ENCODE assay signal across 10 mouse cellular contexts in genomic region chr1:132384001-132384554, GRCm38 (mm10). TPM values are rescaled to one million over a fixed set of nuclear protein-coding genes. Genes with fewer than 3 reads are reported as not detected.
DNase-seq lines count a peak whose midpoint lies in the region; ATAC-seq and TF ChIP-seq lines count a peak whose summit lies in the region.
"Had no signal": no experiment of that assay in that cellular context is flagged by ENCODE, and none has a peak within 500 bp of the region (broad histone marks: within the 10 kb centered on the region; RNA-seq: fewer than 3 reads in every experiment).

No protein-coding gene starts in this region.

- no peak for TF ChIP-seq POLR2A in CH12.LX (IDR thresholded peaks at IDR 0.05; ENCODE audit: low read depth, low read length)

- no peaks in the 10 kb centered on the region for H3K9me3 ChIP-seq in hindbrain, embryonic 11.5 days (ENCODE audit: control insufficient read depth, low read length)
- H3K9me3 ChIP-seq in hindbrain, postnatal 0 days (ENCODE audit: low read length): no peaks in the 10 kb centered on the region
- no peaks in the 10 kb centered on the region for H3K9me3 ChIP-seq in CH12.LX (replicated peaks; ENCODE audit: low read length)
- no peaks in the 10 kb centered on the region for H3K9me3 ChIP-seq in liver, embryonic 12.5 days (replicated peaks)
- H3K9me3 ChIP-seq in forebrain, embryonic 10.5 days: no peaks in the 10 kb centered on the region
- H3K9me3 ChIP-seq: G1E had no signal

- H3K4me1 ChIP-seq in hindbrain, embryonic 11.5 days (replicated peaks; ENCODE audit: control insufficient read depth, insufficient read depth, low read length): peaks cover 15% of the 10 kb centered on the region
- H3K4me1 ChIP-seq in hindbrain, postnatal 0 days (ENCODE audit: insufficient read depth, low read length): peaks cover 38% of the 10 kb centered on the region
- peaks cover 13 to 51% of the 10 kb centered on the region in 2 experiments; a peak in 3 of 4 replicates for H3K4me1 ChIP-seq in CH12.LX (ENCODE audit: control insufficient read depth in 1 of 2, insufficient read depth in 2 of 2)
- peaks cover 99% of the 10 kb centered on the region for H3K4me1 ChIP-seq in liver, embryonic 12.5 days
- peaks cover 55% of the 10 kb centered on the region for H3K4me1 ChIP-seq in forebrain, embryonic 10.5 days

- DNase-seq in hindbrain, embryonic 11.5 days (ENCODE audit: low spot score): no peak
- DNase-seq in hindbrain, postnatal 0 days (ENCODE audit: low spot score): no peak
- DNase-seq in CH12.LX (ENCODE audit: extremely low read depth) (peak; percentile 17), MN1 (ENCODE audit: low spot score) (no peak)
- peak; percentile 62 for DNase-seq in cerebellum, adult 9-10 months
- no peak for DNase-seq in forebrain, embryonic 10.5 days (ENCODE audit: extremely low spot score, low spot score)
- DNase-seq: thymus, adult 2 months had no signal

- H3K79me2 ChIP-seq in CH12.LX (replicated peaks; ENCODE audit: control insufficient read depth, extremely low read depth, insufficient read depth, poor library complexity, severe bottlenecking): no peaks in the 10 kb centered on the region

- no peak overlapping the region for H3K4me2 ChIP-seq in hindbrain, embryonic 11.5 days (replicated peaks; ENCODE audit: low read depth, low read length)
- no peak overlapping the region for H3K4me2 ChIP-seq in hindbrain, postnatal 0 days (ENCODE audit: low read depth, low read length)
- no peak overlapping the region for H3K4me2 ChIP-seq in CH12.LX (ENCODE audit: insufficient read depth, low read depth, poor library complexity, severe bottlenecking)
- H3K4me2 ChIP-seq in liver, embryonic 12.5 days: peak overlapping the region; percentile 96

- H3K36me3 ChIP-seq in hindbrain, embryonic 11.5 days (ENCODE audit: control insufficient read depth, insufficient read depth, low read length): peaks cover 4% of the 10 kb centered on the region; the same call in 1 of the 2 replicates
- peaks cover 6% of the 10 kb centered on the region; the same call in 1 of the 2 replicates for H3K36me3 ChIP-seq in hindbrain, postnatal 0 days (ENCODE audit: insufficient read depth, low read length)
- H3K36me3 ChIP-seq in CH12.LX (replicated peaks in 1 of 2; ENCODE audit: control insufficient read depth in 1 of 2, insufficient read depth in 1 of 2, low read length in 1 of 2): no peaks in the 10 kb centered on the region
- H3K36me3 ChIP-seq in liver, embryonic 12.5 days: peaks cover 54% of the 10 kb centered on the region
- H3K36me3 ChIP-seq in forebrain, embryonic 10.5 days (replicated peaks): peaks cover 37% of the 10 kb centered on the region

- peak overlapping the region; percentile 66 for H3K27ac ChIP-seq in hindbrain, embryonic 11.5 days (ENCODE audit: low read depth, low read length)
- H3K27ac ChIP-seq in hindbrain, postnatal 0 days: no peak overlapping the region
- H3K27ac ChIP-seq in CH12.LX (ENCODE audit: insufficient read depth, low read depth): no peak overlapping the region
- H3K27ac ChIP-seq in liver, embryonic 12.5 days: peak overlapping the region; percentile 71; the same call in 1 of the 2 replicates
- no peak overlapping the region for H3K27ac ChIP-seq in forebrain, embryonic 10.5 days

- TF ChIP-seq EP300 in CH12.LX (IDR thresholded peaks at IDR 0.05; ENCODE audit: low read length): no peak

- 90% methylated on average over 8 of the region's 8 CpGs for WGBS in hindbrain, embryonic 11.5 days
- 65% methylated on average over 8 of the region's 8 CpGs for WGBS in hindbrain, postnatal 0 days
- WGBS in liver, embryonic 12.5 days (ENCODE audit: insufficient replicate concordance): 89% methylated on average over 8 of the region's 8 CpGs
- WGBS in forebrain, embryonic 10.5 days: 90% methylated on average over 8 of the region's 8 CpGs

- no peak for TF ChIP-seq RAD21 in CH12.LX (IDR thresholded peaks at IDR 0.05; ENCODE audit: low read depth, low read length)

- in situ Hi-C loops in CH12.LX (cut with MboI; ENCODE audit: low pct_ligation_motif_present, low pct_unique_long_range_greater_than_20kb, low sequenced_read_pairs): no loop called here

- dilution Hi-C loops in CH12.LX (cut with MboI; ENCODE audit: extremely low pct_ligation_motif_present, extremely low pct_unique_long_range_greater_than_20kb, low sequenced_read_pairs): no loop called here

- no peak for ATAC-seq in hindbrain, embryonic 11.5 days (ENCODE audit: low FRiP score)
- ATAC-seq in hindbrain, postnatal 0 days: no peak
- ATAC-seq in liver, embryonic 12.5 days: no peak
- ATAC-seq in erythroid progenitor cell, adult 5-6 weeks (replicated peaks; ENCODE audit: low FRiP score, poor library complexity, severe bottlenecking): no peak

- H3K27me3 ChIP-seq in hindbrain, embryonic 11.5 days (ENCODE audit: control insufficient read depth, insufficient read depth, low read length): no peaks in the 10 kb centered on the region
- H3K27me3 ChIP-seq in hindbrain, postnatal 0 days (ENCODE audit: insufficient read depth, low read length): no peaks in the 10 kb centered on the region
- H3K27me3 ChIP-seq in CH12.LX (replicated peaks): peaks cover 33% of the 10 kb centered on the region
- no peaks in the 10 kb centered on the region for H3K27me3 ChIP-seq in liver, embryonic 12.5 days (replicated peaks)
- H3K27me3 ChIP-seq in forebrain, embryonic 10.5 days (ENCODE audit: poor library complexity, severe bottlenecking): no peaks in the 10 kb centered on the region

- no peak overlapping the region for H3K9ac ChIP-seq in hindbrain, embryonic 11.5 days (ENCODE audit: low read depth, low read length)
- no peak overlapping the region for H3K9ac ChIP-seq in hindbrain, postnatal 0 days (replicated peaks; ENCODE audit: low read length)
- no peak overlapping the region for H3K9ac ChIP-seq in CH12.LX (ENCODE audit: insufficient read depth, low read depth)
- peak overlapping the region; percentile 28; the same call in 1 of the 2 replicates for H3K9ac ChIP-seq in liver, embryonic 12.5 days

- TF ChIP-seq CTCF in hindbrain, postnatal 0 days (IDR thresholded peaks at IDR 0.05; ENCODE audit: low read depth): no peak
- no peak for TF ChIP-seq CTCF in CH12.LX (conservative IDR thresholded peaks at IDR 0.05 in 1 of 2, IDR thresholded peaks at IDR 0.05 in 1 of 2; ENCODE audit: low read depth in 2 of 2, low read length in 2 of 2)

- H3K4me3 ChIP-seq in hindbrain, embryonic 11.5 days (ENCODE audit: low read depth, low read length): no peak overlapping the region
- H3K4me3 ChIP-seq in hindbrain, postnatal 0 days (ENCODE audit: low read length): no peak overlapping the region
- H3K4me3 ChIP-seq in CH12.LX (replicated peaks in 1 of 3; ENCODE audit: low read depth in 2 of 3, low read length in 2 of 3, poor library complexity in 1 of 3): no peak overlapping the region
- H3K4me3 ChIP-seq in liver, embryonic 12.5 days: no peak overlapping the region
- no peak overlapping the region for H3K4me3 ChIP-seq in forebrain, embryonic 10.5 days

TF ChIP-seq in CH12.LX, 34 proteins besides CTCF, POLR2A, EP300 and RAD21:
- TF ChIP-seq ETS1 (conservative IDR thresholded peaks at IDR 0.05; ENCODE audit: low read depth, low read length) (0 out of 2 replicates have a peak, but pooled peaks have one; percentile 9), MAX (IDR thresholded peaks at IDR 0.05; ENCODE audit: low read length) (no peak)

RNA-seq across cellular contexts. Expression of gene Tmcc2, which starts 7.0 kb away (rescaled TPM):
- 12.0 and 14.1 TPM in 2 replicates for polyA plus RNA-seq in hindbrain, embryonic 11.5 days (2014; fragmentation: Nextera tagmentation; extraction: Ambion mirVana)
- total RNA-seq in hindbrain, postnatal 0 days (2014; rRNA removed): 138 and 151 TPM in 2 replicates
- polyA plus RNA-seq in hindbrain, postnatal 0 days (2015; fragmentation: Nextera tagmentation; extraction: Ambion mirVana): 33.5 and 34.0 TPM in 2 replicates
- 0.21 and 0.34 TPM in 2 replicates for total RNA-seq in CH12.LX (2012; rRNA removed)
- not detected in 2 replicates for total RNA-seq in CH12.LX (2014; rRNA removed)
- polyA plus RNA-seq in CH12.LX (2012; ENCODE audit: insufficient read length, low read depth): 0.14 and 0.37 TPM in 2 replicates
- 342 and 350 TPM in 2 replicates for polyA plus RNA-seq in liver, embryonic 12.5 days (2016; fragmentation: Nextera tagmentation; extraction: Ambion mirVana)
- 212 and 231 TPM in 2 replicates for total RNA-seq in erythroid progenitor cell, adult 5-6 weeks (2015; ENCODE audit: low replicate concordance)
- 244 and 297 TPM in 2 replicates for total RNA-seq in erythroid progenitor cell, adult 5-6 weeks (2017; ENCODE audit: low replicate concordance)
- polyA plus RNA-seq in forebrain, embryonic 10.5 days (2016; fragmentation: Nextera tagmentation; extraction: Ambion mirVana): 7.9 and 8.8 TPM in 2 replicates

RNA-seq across cellular contexts. Expression of gene Dstyk, which starts 33.3 kb away (rescaled TPM):
- 11.5 and 12.3 TPM in 2 replicates for polyA plus RNA-seq in hindbrain, embryonic 11.5 days (2014; fragmentation: Nextera tagmentation; extraction: Ambion mirVana)
- total RNA-seq in hindbrain, postnatal 0 days (2014; rRNA removed): 21.3 and 31.8 TPM in 2 replicates
- 5.7 and 6.2 TPM in 2 replicates for polyA plus RNA-seq in hindbrain, postnatal 0 days (2015; fragmentation: Nextera tagmentation; extraction: Ambion mirVana)
- total RNA-seq in CH12.LX (2012; rRNA removed) (0.21 and 0.25 TPM in 2 replicates), CH12.LX (2014; rRNA removed) (0.12 and 0.19 TPM in 2 replicates)
- polyA plus RNA-seq in CH12.LX (2012; ENCODE audit: insufficient read length, low read depth): 0.59 and 0.72 TPM in 2 replicates
- polyA plus RNA-seq in liver, embryonic 12.5 days (2016; fragmentation: Nextera tagmentation; extraction: Ambion mirVana): 5.8 and 6.6 TPM in 2 replicates
- total RNA-seq in erythroid progenitor cell, adult 5-6 weeks (2015; ENCODE audit: low replicate concordance): 23.4 and 31.4 TPM in 2 replicates
- 34.3 and 48.6 TPM in 2 replicates for total RNA-seq in erythroid progenitor cell, adult 5-6 weeks (2017; ENCODE audit: low replicate concordance)
- polyA plus RNA-seq in forebrain, embryonic 10.5 days (2016; fragmentation: Nextera tagmentation; extraction: Ambion mirVana): 14.4 and 14.9 TPM in 2 replicates

Comparison
In these comparisons a context has a peak if more than half of its experiments do, and no peak if none do; other contexts are left out.
1. H3K27ac ChIP-seq: peak in hindbrain, embryonic 11.5 days (single experiment) and liver, embryonic 12.5 days (single experiment); none in hindbrain, postnatal 0 days (single experiment), CH12.LX (single experiment) and forebrain, embryonic 10.5 days (single experiment).
2. DNase-seq: peak in CH12.LX (single experiment) and cerebellum, adult 9-10 months (single experiment); none in hindbrain, embryonic 11.5 days (single experiment), hindbrain, postnatal 0 days (single experiment), MN1 (single experiment) and forebrain, embryonic 10.5 days (single experiment).